Comparison of ENCODE assay signal across 8 mouse cellular contexts in the genomic region with DNA sequence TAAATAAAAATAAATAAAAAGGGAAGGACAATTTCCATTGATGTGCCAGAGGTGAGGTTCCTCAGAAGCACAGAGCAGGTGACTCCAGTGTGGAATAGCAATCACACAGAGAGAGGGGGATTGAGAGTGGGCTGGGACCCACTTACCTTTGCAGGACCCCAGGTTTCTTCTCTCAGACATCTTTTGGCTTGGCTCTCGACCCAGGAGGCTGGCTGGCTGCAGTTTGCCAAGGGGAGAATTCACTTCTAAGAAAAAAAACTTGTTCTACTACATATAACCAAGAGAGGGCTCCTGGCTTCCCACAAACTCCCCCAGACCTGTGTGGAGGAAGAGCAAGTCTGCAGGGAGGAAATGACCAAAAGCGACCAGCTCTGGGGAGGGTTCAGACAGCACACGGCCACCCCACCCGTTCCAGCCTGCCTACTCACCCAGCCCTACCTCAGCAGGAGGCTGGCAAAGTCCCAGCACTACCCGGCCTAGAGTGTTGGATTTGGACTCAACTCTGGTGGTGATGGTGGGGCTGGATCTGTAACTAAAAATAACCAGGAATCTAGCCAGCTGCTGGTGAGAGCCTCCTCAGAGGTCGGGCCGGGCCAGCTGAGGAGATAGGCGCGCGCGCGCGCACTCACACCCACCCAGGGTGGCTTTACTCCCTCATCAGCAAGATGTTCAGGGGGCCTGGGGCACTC. TPM values are rescaled to one million over a fixed set of nuclear protein-coding genes. Genes with fewer than 3 reads are reported as not detected.
DNase-seq lines count a peak whose midpoint lies in the region; ATAC-seq and TF ChIP-seq lines count a peak whose summit lies in the region.

No protein-coding gene starts in this region.

- no peak for TF ChIP-seq EP300 in stomach, postnatal 0 days (optimal IDR thresholded peaks at IDR 0.05)

- peaks cover 21% of the 10 kb centered on the region for H3K4me1 ChIP-seq in embryonic facial prominence, embryonic 11.5 days (ENCODE audit: control insufficient read depth, insufficient read depth, low read length)
- peaks cover 75% of the 10 kb centered on the region for H3K4me1 ChIP-seq in heart, embryonic 13.5 days
- H3K4me1 ChIP-seq in kidney, postnatal 0 days (replicated peaks; ENCODE audit: insufficient read depth, low read length): peaks cover 58% of the 10 kb centered on the region
- H3K4me1 ChIP-seq in stomach, postnatal 0 days (replicated peaks; ENCODE audit: control insufficient read depth, insufficient read depth): peaks cover 21% of the 10 kb centered on the region

- peak overlapping the region; percentile 98 for H3K4me3 ChIP-seq in embryonic facial prominence, embryonic 11.5 days (ENCODE audit: low read depth, low read length)
- peak overlapping the region; percentile 96 for H3K4me3 ChIP-seq in heart, embryonic 13.5 days
- H3K4me3 ChIP-seq in kidney, postnatal 0 days (replicated peaks; ENCODE audit: low read depth, low read length): no peak overlapping the region; the same call in 1 of the 2 replicates
- H3K4me3 ChIP-seq in stomach, postnatal 0 days (ENCODE audit: low read depth, low read length): peak overlapping the region; percentile 92; the same call in 1 of the 2 replicates

- TF ChIP-seq CTCF in kidney, postnatal 0 days (IDR thresholded peaks at IDR 0.05; ENCODE audit: low read depth): 0 out of 2 replicates have a peak, but pooled peaks have one; percentile 6
- peak; percentile 27 for TF ChIP-seq CTCF in stomach, postnatal 0 days (IDR thresholded peaks at IDR 0.05; ENCODE audit: low read depth)

- peak overlapping the region; percentile 100 for H3K27ac ChIP-seq in embryonic facial prominence, embryonic 11.5 days (replicated peaks; ENCODE audit: low read depth, low read length)
- peak overlapping the region; percentile 100 for H3K27ac ChIP-seq in heart, embryonic 13.5 days (replicated peaks)
- H3K27ac ChIP-seq in kidney, postnatal 0 days: peak overlapping the region; percentile 100
- H3K27ac ChIP-seq in stomach, postnatal 0 days (replicated peaks): peak overlapping the region; percentile 100

- peak overlapping the region; percentile 92; the same call in 1 of the 2 replicates for H3K4me2 ChIP-seq in embryonic facial prominence, embryonic 11.5 days (ENCODE audit: low read depth, low read length)
- peak overlapping the region; percentile 86 for H3K4me2 ChIP-seq in heart, embryonic 13.5 days
- H3K4me2 ChIP-seq in kidney, postnatal 0 days (ENCODE audit: low read length): peak overlapping the region; percentile 100
- peak overlapping the region; percentile 100 for H3K4me2 ChIP-seq in stomach, postnatal 0 days (replicated peaks; ENCODE audit: low read depth)

- H3K9ac ChIP-seq in embryonic facial prominence, embryonic 11.5 days (replicated peaks; ENCODE audit: low read length): peak overlapping the region; percentile 50
- peak overlapping the region; percentile 100 for H3K9ac ChIP-seq in heart, embryonic 13.5 days
- H3K9ac ChIP-seq in kidney, postnatal 0 days (ENCODE audit: low read depth, low read length): no peak overlapping the region
- H3K9ac ChIP-seq in stomach, postnatal 0 days (ENCODE audit: low read length): peak overlapping the region; percentile 99

- peak; percentile 39 for DNase-seq in urinary bladder, postnatal 25 days (ENCODE audit: low spot score)
- DNase-seq in urinary bladder, postnatal 10 days (ENCODE audit: low spot score): no peak
- no peak for DNase-seq in embryonic facial prominence, embryonic 11.5 days (ENCODE audit: low spot score)
- DNase-seq in kidney, postnatal 0 days (ENCODE audit: low spot score): no peak
- peak; percentile 86 for DNase-seq in lung, postnatal 25 days (ENCODE audit: low spot score)
- DNase-seq in stomach, postnatal 0 days (ENCODE audit: low spot score): peak; percentile 71
- no peak for DNase-seq in layer of hippocampus, adult 18-20 months (ENCODE audit: low spot score in 2 of 2)

- H3K36me3 ChIP-seq in embryonic facial prominence, embryonic 11.5 days (replicated peaks; ENCODE audit: control insufficient read depth, insufficient read depth, low read depth, low read length): no peaks in the 10 kb centered on the region
- peaks cover 15% of the 10 kb centered on the region for H3K36me3 ChIP-seq in heart, embryonic 13.5 days
- no peaks in the 10 kb centered on the region for H3K36me3 ChIP-seq in kidney, postnatal 0 days (ENCODE audit: insufficient read depth, low read length)
- H3K36me3 ChIP-seq in stomach, postnatal 0 days (ENCODE audit: control insufficient read depth, insufficient read depth, low read length): no peaks in the 10 kb centered on the region

- 39% methylated on average over 13 of the region's 13 CpGs for WGBS in embryonic facial prominence, embryonic 11.5 days
- 4% methylated on average over 13 of the region's 13 CpGs for WGBS in heart, embryonic 13.5 days
- 29% methylated on average over 13 of the region's 13 CpGs for WGBS in kidney, postnatal 0 days
- 15% methylated on average over 13 of the region's 13 CpGs for whole genome bisulfite sequencing in stomach, postnatal 0 days

- H3K9me3 ChIP-seq in embryonic facial prominence, embryonic 11.5 days (replicated peaks; ENCODE audit: control insufficient read depth, low read length): no peaks in the 10 kb centered on the region
- H3K9me3 ChIP-seq in heart, embryonic 13.5 days: no peaks in the 10 kb centered on the region
- no peaks in the 10 kb centered on the region for H3K9me3 ChIP-seq in kidney, postnatal 0 days (replicated peaks; ENCODE audit: low read length)
- H3K9me3 ChIP-seq in stomach, postnatal 0 days (ENCODE audit: control insufficient read depth, low read length): no peaks in the 10 kb centered on the region

- no peaks in the 10 kb centered on the region for H3K27me3 ChIP-seq in embryonic facial prominence, embryonic 11.5 days (ENCODE audit: control insufficient read depth, insufficient read depth, low read length)
- no peaks in the 10 kb centered on the region for H3K27me3 ChIP-seq in heart, embryonic 13.5 days (replicated peaks)
- H3K27me3 ChIP-seq in kidney, postnatal 0 days (ENCODE audit: insufficient read depth, low read length): no peaks in the 10 kb centered on the region
- H3K27me3 ChIP-seq in stomach, postnatal 0 days (ENCODE audit: control insufficient read depth, insufficient read depth, low read length): no peaks in the 10 kb centered on the region

- ATAC-seq in embryonic facial prominence, embryonic 11.5 days (replicated peaks; ENCODE audit: insufficient number of reproducible peaks, low FRiP score, low TSS enrichment, low read depth): no peak
- ATAC-seq in heart, embryonic 13.5 days (ENCODE audit: extremely low read depth, insufficient number of reproducible peaks, low FRiP score, low TSS enrichment): peak; percentile 4; the same call in 1 of the 2 replicates
- ATAC-seq in kidney, postnatal 0 days (replicated peaks; ENCODE audit: low FRiP score, low read depth): no peak
- no peak for ATAC-seq in stomach, postnatal 0 days (ENCODE audit: low FRiP score, low TSS enrichment)

RNA-seq across cellular contexts. Expression of a gene that starts 1.8 kb away (rescaled TPM):
- 1.6 and 2.0 TPM in 2 replicates for polyA plus RNA-seq in embryonic facial prominence, embryonic 11.5 days (2014; fragmentation: Nextera tagmentation; extraction: Ambion mirVana)
- 0.94 and 1.7 TPM in 2 replicates for polyA plus RNA-seq in heart, embryonic 13.5 days (2015; fragmentation: Nextera tagmentation; extraction: Ambion mirVana)
- 3.2 and 3.3 TPM in 2 replicates for polyA plus RNA-seq in kidney, postnatal 0 days (2015; fragmentation: Nextera tagmentation; extraction: Ambion mirVana)
- 18.6 and 22.3 TPM in 2 replicates for polyA plus RNA-seq in stomach, postnatal 0 days (2015; fragmentation: Nextera tagmentation; extraction: Ambion mirVana)
- 10 to 100 TPM; 49.1 to 50.9 TPM for total RNA-seq in layer of hippocampus, adult 18-20 months (2021)

RNA-seq across cellular contexts. Expression of a gene that starts 7.7 kb away (rescaled TPM):
- 9.6 and 9.8 TPM in 2 replicates for polyA plus RNA-seq in embryonic facial prominence, embryonic 11.5 days (2014; fragmentation: Nextera tagmentation; extraction: Ambion mirVana)
- polyA plus RNA-seq in heart, embryonic 13.5 days (2015; fragmentation: Nextera tagmentation; extraction: Ambion mirVana): 6.1 and 6.2 TPM in 2 replicates
- 7.0 and 7.1 TPM in 2 replicates for polyA plus RNA-seq in kidney, postnatal 0 days (2015; fragmentation: Nextera tagmentation; extraction: Ambion mirVana)
- 4.5 and 4.7 TPM in 2 replicates for polyA plus RNA-seq in stomach, postnatal 0 days (2015; fragmentation: Nextera tagmentation; extraction: Ambion mirVana)
- 10 to 100 TPM; 34.8 to 37.4 TPM for total RNA-seq in layer of hippocampus, adult 18-20 months (2021)

RNA-seq across cellular contexts. Expression of a gene that starts 34.9 kb away (rescaled TPM):
- polyA plus RNA-seq in embryonic facial prominence, embryonic 11.5 days (2014; fragmentation: Nextera tagmentation; extraction: Ambion mirVana): 74.0 and 75.3 TPM in 2 replicates
- 57.2 and 62.8 TPM in 2 replicates for polyA plus RNA-seq in heart, embryonic 13.5 days (2015; fragmentation: Nextera tagmentation; extraction: Ambion mirVana)
- polyA plus RNA-seq in kidney, postnatal 0 days (2015; fragmentation: Nextera tagmentation; extraction: Ambion mirVana): 77.4 and 78.7 TPM in 2 replicates
- 48.6 and 51.4 TPM in 2 replicates for polyA plus RNA-seq in stomach, postnatal 0 days (2015; fragmentation: Nextera tagmentation; extraction: Ambion mirVana)
- total RNA-seq in layer of hippocampus, adult 18-20 months (2021): 10 to 100 TPM; 26.5 to 31.5 TPM

RNA-seq across cellular contexts. Expression of a gene that starts 48.2 kb away (rescaled TPM):
- polyA plus RNA-seq in embryonic facial prominence, embryonic 11.5 days (2014; fragmentation: Nextera tagmentation; extraction: Ambion mirVana): not detected in 2 replicates
- 0.37 and 1.5 TPM in 2 replicates for polyA plus RNA-seq in heart, embryonic 13.5 days (2015; fragmentation: Nextera tagmentation; extraction: Ambion mirVana)
- polyA plus RNA-seq in kidney, postnatal 0 days (2015; fragmentation: Nextera tagmentation; extraction: Ambion mirVana): 0.32 and 0.45 TPM in 2 replicates
- 0.69 and 0.99 TPM in 2 replicates for polyA plus RNA-seq in stomach, postnatal 0 days (2015; fragmentation: Nextera tagmentation; extraction: Ambion mirVana)
- not detected for total RNA-seq in layer of hippocampus, adult 18-20 months (2021)

Comparison
In these comparisons a context has a peak if more than half of its experiments do, and no peak if none do; other contexts are left out.
1. DNase-seq: peak in urinary bladder, postnatal 25 days (single experiment), lung, postnatal 25 days (single experiment) and stomach, postnatal 0 days (single experiment); none in urinary bladder, postnatal 10 days (single experiment), embryonic facial prominence, embryonic 11.5 days (single experiment), kidney, postnatal 0 days (single experiment) and layer of hippocampus, adult 18-20 months (0 of 2).
2. Peak in every context shown above with its lines, with median percentiles within 50 percentile points of each other: H3K27ac ChIP-seq and H3K4me2 ChIP-seq.